Mouse (Mus musculus) spleen, adult 12 weeks (tissue): ENCODE measurements around the gene Imp3.
"Not testable (repeated sequence)": the region's sequence is repeated elsewhere in the genome, so short reads cannot be mapped to it uniquely, and the experiment has no call there.

ENCODE experiments used
- DNase-seq: peaks from one replicate; pipeline ENCODE4 v3.0.0; 2022; ENCODE audit warnings: low spot score

Gene Imp3

DNA sequence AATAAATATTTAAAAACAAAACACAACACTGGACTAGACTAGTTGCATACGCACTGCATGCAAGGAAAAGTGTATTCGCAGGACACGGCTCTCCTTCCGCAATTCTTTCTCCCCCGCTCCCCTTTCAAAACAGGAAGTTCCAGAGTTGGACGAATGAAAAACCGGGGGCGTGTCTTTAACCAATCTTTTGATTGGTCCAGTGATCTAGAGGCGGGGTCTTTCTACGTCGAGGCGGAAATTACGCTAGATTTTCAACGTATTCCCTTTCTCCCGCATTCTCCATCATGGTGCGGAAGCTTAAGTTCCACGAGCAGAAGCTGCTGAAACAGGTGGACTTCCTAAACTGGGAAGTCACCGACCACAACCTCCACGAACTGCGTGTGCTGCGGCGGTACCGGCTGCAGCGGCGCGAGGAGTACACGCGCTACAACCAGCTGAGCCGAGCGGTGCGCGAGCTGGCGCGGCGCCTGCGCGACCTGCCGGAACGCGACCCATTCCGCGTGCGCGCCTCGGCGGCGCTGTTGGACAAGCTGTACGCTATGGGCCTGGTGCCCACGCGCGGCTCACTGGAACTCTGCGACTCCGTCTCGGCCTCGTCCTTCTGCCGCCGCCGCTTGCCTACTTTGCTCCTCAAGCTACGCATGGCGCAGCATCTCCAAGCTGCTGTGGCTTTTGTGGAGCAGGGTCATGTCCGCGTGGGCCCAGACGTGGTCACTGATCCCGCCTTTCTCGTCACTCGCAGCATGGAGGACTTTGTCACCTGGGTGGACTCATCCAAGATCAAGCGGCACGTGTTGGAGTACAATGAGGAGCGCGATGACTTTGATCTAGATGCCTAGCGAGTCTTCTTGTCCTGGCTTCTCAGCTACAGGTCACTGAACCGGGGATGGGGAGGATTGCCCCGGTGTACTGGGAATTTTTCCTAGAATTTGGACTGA lies at the start of gene Imp3:
Gene Imp3 (plus strand): TSS at position 253 of the 938 bp plus-strand sequence.
- peak; percentile 82 for DNase-seq

DNA sequence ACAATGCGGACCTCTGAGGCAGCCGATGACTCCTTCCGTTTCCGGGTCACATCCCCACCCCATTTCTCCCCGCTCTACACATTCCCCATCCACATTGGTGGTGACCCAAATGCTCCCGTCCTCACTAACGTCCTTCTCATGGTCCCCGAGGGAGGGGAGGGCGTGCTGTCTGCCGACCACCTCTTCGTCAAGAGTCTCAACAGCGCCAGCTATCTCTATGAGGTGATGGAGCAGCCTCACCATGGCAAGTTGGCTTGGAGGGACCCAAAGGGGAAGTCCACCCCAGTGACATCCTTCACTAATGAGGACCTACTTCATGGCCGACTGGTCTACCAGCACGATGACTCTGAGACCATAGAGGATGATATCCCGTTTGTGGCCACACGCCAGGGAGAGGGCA lies 49.7 kb upstream of the Imp3 start:
- DNase-seq = no peak

DNA sequence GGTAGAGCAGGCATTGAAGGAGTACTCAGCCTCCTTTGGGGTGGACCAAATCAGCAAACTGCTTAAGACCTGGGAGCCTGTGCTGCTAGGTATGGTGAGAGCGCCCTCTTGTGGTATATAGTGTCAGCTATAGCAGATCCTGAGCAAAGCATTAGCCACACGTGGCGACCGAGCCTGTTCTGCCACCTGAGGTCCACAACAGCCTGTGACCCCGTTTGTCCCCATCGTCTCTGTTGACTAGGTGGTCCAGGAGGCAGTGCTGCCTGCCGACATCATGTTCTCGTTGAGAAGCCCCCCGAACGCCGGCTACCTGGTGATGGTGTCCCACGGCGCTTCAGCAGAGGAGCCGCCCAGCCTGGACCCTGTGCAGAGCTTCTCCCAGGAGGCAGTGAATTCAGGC lies 47.5 kb upstream of the Imp3 start:
- DNase-seq = peak; percentile 21

DNA sequence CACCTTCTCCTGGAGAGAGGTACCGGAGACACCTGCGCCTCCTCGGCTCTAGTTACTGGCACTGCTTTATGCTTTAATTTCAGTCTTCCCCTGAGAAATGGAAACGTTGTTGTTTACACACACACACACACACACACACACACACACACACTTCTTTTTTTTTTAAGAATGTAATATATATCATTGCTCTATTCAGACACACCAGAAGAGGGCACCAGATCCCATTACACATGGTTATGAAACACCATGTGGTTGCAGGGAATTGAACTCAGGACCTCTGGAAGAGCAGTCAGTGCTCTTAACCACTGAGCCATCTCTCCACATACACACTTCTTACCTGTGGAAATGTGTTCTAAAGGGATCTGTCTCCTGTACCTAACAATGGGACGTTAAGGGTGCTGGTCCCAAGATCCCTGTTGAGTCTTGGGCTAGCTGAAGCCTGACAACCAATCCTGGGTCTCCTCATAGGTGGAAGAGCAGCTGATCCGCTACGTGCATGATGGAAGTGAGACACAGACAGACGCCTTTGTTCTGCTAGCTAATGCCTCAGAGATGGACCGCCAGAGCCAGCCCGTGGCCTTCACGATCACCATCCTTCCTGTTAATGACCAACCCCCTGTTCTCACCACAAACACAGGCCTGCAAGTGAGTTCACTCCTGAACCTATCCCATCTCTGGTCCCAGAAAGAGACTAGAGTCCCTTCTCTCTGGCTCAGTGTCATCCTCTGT lies 46.6 kb upstream of the Imp3 start:
- no peak for DNase-seq

DNA sequence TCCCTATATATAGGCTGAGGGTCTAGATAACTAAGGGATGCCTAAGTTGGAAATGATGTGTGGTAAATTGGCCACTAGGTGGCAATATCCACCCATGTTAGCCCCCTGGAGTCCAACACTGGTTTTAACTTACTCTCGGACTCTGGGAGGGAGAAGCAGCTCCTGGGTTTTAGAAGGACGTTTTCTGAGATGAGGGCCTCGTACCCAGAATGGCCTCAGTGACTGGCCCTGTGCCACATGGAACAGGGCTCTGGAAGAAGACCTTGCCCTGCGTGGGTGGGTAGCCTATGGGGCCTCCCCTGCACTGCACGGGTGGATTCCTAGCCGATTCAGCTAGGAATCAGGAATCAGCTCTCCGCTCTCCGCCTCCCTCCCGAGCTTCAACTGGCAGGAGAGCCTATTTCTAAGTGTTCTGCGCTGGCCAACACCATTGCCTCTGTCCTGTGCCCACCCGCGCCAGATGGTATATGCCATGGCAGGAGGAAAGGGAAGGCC lies 45.7 kb upstream of the Imp3 start:
- peak; percentile 13 for DNase-seq

DNA sequence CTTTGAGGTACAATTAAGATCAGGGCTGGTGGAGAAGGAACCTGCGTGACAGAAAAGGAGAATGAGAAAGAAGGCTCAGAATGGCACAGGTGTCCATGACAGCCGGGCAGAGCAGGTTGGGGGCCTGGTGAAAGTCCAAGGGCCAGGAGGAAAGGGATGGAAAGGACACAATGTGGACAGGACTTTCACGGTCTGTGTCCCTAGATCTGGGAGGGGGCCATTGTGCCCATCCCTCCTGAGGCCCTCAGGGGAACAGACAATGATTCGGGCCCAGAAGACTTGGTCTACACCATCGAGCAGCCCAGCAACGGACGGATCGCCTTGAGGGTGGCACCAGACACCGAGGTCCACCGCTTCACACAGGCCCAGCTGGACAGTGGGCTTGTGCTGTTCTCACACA lies 45.2 kb upstream of the Imp3 start:
- DNase-seq = no peak

DNA sequence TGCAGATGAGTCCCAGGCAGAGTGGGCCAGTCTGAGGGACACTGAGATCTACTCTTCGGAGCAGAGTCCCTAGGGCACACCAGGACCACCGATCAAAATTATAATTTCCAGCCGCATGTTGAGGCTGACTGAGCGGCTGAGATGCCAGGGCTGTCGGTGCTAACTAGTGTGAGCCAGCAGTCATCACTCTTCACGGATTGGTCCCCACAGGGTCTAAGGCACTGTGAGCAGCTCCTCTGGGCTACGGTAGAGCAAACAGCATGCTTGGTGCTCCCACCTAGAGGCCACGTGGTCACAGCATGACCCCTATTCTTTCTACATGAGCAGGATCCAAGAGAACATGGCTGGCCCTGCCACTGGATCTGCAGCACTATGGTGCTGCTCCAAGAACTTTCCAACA lies 44.0 kb upstream of the Imp3 start:
- no peak for DNase-seq

DNA sequence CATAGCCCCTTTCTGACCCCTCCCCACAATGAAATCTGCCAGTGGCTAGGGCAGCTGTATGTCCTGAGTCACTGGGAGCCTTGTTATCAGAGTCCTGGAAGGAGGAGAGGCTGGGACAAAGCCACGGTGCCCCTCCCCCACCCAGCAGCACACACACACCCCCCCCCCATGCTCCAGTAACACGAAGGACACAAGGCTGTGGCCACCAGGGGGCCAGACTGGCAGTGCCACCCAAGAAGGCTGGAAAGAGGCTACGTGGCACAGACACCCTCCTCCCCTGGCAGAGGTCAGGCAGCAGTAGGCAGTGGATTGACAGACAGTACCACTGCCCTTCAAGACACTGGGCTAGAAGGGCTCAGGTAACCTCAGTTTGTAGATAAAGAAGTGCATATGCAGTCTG lies 43.3 kb upstream of the Imp3 start:
- DNase-seq = no peak

DNA sequence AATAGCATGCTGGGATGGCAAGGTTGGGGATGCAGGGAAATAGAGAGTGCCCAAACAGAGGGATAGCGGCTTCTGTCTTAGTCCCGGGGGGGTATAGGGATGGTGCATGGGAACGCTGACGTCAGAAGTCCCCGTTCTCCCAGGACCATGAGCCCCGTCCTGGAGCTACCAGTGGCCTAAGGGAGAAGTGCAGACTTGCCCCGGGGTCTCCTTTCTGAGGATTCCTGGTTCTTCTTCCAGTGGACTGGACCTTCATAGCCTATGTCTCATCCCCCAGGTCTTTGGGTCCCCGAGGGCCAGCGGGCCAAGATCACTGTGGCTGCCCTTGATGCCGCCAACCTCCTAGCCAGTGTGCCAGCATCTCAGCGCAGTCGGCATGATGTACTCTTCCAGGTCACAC lies 40.5 kb upstream of the Imp3 start:
- no peak for DNase-seq

DNA sequence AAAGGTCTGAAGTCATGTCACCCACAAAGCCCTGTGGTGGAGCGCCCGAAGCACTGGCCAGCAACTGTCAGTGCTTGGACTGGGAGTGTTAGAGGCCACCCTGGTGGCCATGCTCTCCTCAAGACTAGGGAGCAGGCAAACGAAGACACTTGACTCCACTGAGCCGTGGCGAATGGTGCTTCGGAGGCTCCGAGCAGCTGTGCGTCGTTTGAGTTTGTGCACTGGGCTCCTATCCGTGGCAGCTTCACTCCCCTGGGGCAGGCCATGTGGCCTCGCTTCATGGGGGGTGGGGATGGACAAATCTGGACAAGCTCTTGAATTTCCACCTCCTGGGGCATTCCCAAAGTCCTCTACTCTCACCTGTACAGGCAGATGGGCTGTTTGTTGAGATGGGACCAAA lies 37.9 kb upstream of the Imp3 start:
- no peak for DNase-seq

DNA sequence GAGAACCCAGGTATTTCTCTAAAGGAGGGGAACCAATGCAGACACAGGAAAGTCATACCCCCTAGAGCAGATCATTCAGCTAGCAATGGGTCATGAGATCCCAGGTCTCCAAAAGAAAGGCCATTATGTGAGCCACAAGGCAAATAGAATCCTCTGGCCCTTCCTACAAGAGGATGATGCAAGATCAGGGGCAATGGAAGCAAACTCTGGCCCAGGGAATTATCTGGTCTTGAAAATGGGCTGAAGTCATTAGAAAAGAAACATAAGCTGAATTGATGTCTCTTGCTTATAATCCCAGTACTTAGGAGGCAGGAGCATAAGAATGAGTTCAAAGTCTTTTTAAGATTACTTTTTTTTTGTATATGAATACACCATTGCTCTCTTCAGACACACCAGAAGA lies 37.2 kb upstream of the Imp3 start:
- no peak for DNase-seq

DNA sequence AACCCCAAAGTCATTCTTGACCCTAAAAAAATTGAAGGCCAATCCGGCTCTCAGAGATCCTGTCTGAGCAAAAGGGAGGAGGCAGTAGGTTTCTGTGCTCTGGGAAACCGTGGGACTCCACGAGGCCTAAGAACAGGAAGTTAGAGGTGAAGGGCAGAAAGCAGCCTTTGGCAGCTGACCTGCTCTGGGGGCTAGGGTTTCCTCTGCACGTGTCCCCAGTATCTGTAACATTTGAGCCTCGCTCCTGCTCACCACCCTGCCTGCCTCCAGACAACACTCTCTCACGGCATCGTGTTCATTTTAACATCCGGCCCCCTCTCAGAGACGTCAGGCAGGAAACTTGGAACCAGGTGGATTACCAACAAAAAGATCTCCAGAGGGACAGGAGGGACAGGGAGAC lies 36.7 kb upstream of the Imp3 start:
- DNase-seq = no peak

DNA sequence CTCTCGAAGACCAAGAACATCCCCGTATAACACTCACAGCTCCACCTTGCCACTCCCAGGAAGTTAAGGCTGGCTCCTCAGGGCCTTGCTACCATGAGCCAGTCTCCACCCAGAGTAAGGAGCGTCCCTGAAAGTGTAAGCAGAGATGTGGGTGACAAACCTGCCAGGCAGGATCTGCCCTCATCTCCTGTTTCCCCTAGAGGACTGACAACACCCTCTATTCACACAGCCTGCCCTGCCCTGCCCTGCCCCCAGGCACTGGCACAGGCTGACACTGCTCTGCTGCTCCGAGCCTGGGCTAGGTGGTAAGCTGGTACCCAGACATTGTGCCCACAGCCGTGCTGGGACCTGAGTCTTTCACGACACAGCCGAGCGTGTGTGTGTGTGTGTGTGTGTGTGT lies 36.1 kb upstream of the Imp3 start:
- no peak for DNase-seq

DNA sequence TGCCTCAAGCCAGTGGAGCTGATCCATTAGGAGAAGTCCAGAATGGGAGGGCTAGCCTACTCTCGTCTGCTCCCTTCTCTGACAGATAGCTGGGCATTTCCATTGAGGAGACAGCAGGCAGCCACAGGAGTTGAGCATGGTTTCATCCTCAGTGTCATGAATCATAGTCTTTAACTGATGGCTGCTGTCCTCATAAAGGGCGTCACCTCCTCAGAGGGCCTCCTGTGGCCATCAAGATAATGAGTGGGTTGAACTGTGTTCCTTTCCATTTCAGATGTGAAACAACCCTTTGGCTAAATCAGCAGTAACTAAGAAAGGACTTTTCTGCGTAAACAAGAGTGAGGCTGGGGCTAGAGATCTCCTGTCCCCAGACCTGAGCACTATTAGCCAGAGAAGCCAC lies 33.6 kb upstream of the Imp3 start:
- DNase-seq = no peak

DNA sequence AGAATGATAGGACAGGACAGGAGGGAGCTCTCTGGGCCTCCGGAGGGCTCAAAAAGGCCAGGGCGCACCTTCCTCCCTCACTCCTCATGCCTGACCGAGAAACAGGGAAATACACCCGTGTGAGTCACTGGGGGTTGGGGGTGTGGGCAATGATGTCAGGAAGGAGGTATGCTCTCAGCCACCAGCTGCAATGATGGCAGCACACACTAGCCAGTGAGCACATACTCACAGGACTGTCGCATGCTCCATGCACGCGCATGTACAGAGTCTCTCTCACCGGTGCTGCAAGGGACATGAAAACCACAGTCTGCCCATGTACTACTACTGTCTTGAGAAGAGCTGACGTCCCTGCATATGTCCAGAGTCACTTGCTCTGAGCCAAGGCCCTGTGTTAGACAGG lies 29.7 kb upstream of the Imp3 start:
- DNase-seq = no peak

DNA sequence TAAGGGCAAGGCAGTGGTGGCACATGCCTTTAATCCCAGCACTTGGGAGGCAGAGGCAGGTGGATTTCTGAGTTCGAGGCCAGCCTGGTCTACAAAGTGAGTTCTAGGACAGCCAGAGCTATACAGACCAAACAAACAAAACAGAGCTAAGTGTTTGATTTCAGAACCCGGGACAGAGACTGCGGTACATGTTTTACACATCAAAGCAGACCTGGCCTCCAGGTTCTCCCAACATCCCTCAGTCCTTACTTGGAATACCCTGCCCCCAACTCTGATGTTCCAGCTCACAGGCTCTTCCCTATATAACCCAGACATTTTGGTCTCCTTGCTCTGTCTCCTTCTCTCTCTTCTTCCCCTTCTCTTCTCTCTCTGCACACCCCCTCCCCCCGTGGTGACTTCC lies 27.3 kb upstream of the Imp3 start:
- not testable (repeated sequence) for DNase-seq

DNA sequence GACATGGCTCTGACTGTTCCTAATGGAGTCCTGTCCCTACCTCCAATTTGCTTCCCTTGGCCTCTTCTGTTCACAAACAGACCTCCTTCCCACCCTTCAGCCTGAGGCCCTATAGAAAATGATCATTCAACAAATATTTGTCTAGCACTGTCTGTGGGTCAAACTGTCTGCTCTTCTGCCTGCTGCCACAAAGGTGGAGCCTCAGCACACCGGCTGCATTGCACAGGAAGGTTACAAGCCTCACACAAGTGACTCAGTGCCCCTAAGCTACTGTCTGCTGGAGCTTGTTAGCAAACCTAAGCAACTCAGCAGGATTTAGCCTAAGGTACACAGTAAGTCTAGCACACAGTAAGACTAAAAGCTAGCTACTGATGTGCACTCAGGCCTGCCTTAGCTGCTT lies 26.3 kb upstream of the Imp3 start:
- DNase-seq = no peak

DNA sequence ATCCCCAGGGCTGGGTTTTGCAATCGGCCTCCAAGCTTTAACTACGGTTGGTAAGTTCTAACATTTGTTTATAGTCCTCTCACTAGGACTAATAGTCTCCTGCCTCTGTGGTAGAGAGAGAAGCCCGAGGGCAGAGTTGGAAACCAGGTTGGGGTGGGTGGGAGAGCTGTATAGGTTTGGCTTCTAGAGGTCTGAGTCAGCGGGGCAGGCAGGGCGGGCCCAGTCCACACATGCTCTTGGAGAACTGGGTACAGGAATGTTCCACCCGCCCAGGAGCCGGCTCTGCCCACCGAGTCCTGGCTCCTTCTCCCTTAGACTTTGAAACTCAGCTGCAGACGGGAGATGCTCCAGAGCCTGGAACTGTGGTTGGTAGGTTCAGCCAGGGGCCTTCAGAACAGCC lies 23.3 kb upstream of the Imp3 start:
- no peak for DNase-seq

DNA sequence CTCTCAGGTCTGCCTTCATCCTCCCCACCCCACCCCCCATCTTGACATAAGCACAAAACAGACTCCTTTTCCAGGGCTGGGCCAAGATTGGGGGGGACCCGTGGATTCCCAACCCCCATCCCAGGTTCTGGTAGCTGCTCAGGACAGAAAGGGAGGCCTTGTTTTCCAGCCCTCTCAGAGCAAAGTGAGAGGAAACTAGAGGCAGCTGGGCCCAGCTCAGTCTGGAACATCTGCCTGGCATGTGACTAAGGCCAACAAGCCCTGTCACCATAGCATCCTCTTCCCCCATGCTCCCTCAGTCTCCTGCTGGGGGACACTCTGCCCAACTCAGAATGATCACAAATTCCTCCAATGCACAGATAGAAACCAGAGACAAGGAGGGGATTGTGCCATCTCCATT lies 22.2 kb upstream of the Imp3 start:
- DNase-seq = no peak

DNA sequence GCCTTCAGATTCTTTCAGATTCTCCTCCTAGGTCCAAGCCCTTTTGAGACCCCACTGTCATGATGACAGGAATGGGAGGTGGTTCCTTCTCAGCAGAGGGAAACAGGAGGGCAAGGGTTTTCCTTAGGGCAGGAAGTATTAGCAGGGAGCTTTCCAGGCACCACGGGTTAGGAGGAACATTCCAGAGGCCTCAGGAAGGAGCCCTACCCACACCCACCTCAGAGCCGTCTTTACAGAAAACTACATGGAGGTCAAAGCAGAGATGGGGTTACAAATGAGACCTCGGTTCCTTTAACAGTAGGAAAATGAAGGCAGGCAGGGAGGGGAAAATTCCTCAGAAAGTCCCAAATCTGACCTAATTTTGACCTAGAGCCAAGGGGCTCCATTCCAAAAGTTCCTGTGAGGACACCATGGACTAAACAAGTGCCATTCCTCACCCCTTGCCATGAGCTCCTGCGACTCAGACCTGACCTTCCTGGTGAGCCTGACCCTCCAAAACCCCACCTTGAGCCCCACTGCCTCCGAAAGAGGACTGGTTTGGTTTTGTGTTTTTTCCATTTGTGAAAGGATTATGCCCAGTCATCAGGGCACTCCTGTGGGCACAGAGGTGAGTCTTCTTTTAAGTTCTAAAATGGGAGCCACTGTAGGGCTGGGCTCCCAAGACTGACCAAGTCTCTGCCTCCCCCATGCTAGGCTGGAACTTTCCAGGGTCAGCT lies 21.4 kb upstream of the Imp3 start:
- no peak for DNase-seq

DNA sequence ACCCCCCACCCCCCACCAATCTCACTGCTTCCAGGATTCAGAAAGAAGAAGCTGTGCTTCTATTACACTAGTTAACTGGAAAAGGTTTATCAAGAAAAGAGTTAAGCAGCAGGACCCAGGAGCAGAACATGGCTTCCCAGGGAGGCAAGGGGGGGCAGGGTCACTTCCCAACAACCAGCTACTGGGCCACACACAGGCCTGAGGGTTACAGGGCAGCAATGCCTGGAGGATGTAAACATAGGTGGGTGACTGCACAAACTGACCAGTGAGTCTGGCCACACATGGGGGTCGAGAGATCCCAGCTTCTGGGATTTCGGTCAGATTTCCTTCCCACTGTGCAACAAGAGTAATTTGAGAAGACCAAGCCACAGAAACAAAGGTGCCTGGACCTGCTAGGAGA lies 20.1 kb upstream of the Imp3 start:
- no peak for DNase-seq

DNA sequence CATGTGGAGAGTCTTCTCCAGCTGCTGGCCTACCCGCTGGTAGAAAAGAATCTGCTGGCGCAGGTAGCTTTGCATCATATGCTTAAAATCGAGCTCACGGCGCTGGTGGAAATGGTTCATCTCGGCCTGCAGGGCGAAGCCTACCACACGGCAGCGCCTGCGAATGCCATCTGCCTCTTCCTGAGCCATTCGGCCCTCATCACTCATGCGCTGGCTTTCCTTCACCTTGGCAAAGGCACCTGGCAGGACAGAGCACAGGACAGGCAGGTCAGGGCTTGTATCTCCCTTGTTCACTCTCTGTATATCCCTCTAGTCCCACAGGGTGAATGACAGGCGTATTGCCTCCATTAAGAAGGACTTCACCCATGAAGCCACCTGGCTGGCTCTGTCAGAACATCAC lies 18.8 kb upstream of the Imp3 start:
- no peak for DNase-seq

DNA sequence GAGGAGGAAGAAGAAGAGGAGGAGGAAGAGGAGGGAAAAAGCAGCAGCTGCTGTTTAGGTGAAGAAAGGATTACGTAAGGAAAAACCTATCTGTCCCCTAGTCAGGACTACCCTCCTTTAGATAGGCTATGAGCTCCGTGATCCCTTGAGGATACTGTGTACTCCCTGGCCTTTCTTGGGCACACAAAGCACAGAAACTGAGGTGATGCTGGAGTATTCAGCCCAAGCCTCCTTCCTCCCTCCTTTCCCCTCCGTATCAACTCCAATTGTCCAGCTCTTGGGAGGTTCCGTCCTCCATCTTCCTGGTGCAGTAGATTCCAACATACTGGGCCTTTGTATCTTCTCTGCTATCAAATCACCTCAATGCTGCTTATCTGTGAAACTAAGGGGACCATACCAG lies 14.5 kb upstream of the Imp3 start:
- DNase-seq = no peak
